Mouse (Mus musculus): ENCODE measurements around the gene Gm281.
"Not testable (repeated sequence)": the region's sequence is repeated elsewhere in the genome, so short reads cannot be mapped to it uniquely, and the experiment has no call there.

The Gm281 gene

GRCm38 (mm10) chr14:13914387-13915082 lies at the start of gene Gm281:
TSS of gene Gm281 (minus strand) at chr14:13914478.
- no peak for DNase-seq

- no peak for DNase-seq
These were observed 49.2 kb upstream of the Gm281 start for GRCm38 (mm10) chr14:13963527-13963926.

- DNase-seq = no peak
These were observed 48.2 kb upstream of the Gm281 start for GRCm38 (mm10) chr14:13962476-13962875.

GRCm38 (mm10) chr14:13961401-13962112 lies 47.3 kb upstream of the Gm281 start, which contains the start of the genes Atxn7 and Thoc7:
TSS of gene Atxn7 (plus strand) at chr14:13961440.
TSS of gene Thoc7 (minus strand) at chr14:13961852.
- DNase-seq = peak; percentile 93

- peak; percentile 96 for DNase-seq
These were observed 46.4 kb upstream of the Gm281 start for GRCm38 (mm10) chr14:13960482-13961325.

- peak; percentile 88 for DNase-seq
These were observed 45.8 kb upstream of the Gm281 start for GRCm38 (mm10) chr14:13960079-13960478.

- not testable (repeated sequence) for DNase-seq
These were observed 37.9 kb upstream of the Gm281 start for GRCm38 (mm10) chr14:13952151-13952550.

GRCm38 (mm10) chr14:13950401-13950800 lies 36.1 kb upstream of the Gm281 start:
- no peak for DNase-seq

GRCm38 (mm10) chr14:13948345-13948744 lies 34.1 kb upstream of the Gm281 start:
- DNase-seq = no peak

- DNase-seq = peak; percentile 22
These were observed 30.4 kb upstream of the Gm281 start for GRCm38 (mm10) chr14:13944686-13945085.

GRCm38 (mm10) chr14:13934052-13934371 lies 19.7 kb upstream of the Gm281 start:
- DNase-seq = no peak

GRCm38 (mm10) chr14:13933290-13934051 lies 19.2 kb upstream of the Gm281 start:
- DNase-seq = no peak

- no peak for DNase-seq
These were observed 3.4 kb upstream of the Gm281 start for GRCm38 (mm10) chr14:13917630-13918029.

- DNase-seq = no peak
These were observed 2.9 kb upstream of the Gm281 start for GRCm38 (mm10) chr14:13917208-13917607.

- DNase-seq = no peak
These were observed 929 bp upstream of the Gm281 start for GRCm38 (mm10) chr14:13915207-13915606.

GRCm38 (mm10) chr14:13910148-13910547 lies 4.1 kb downstream of the Gm281 start:
- DNase-seq = no peak

- DNase-seq = no peak
These were observed 7.1 kb downstream of the Gm281 start for GRCm38 (mm10) chr14:13907145-13907544.

- DNase-seq = no peak
These were observed 7.8 kb downstream of the Gm281 start for GRCm38 (mm10) chr14:13906461-13906860.

GRCm38 (mm10) chr14:13901611-13902067 lies 12.6 kb downstream of the Gm281 start:
- no peak for DNase-seq

- no peak for DNase-seq
These were observed 19.1 kb downstream of the Gm281 start for GRCm38 (mm10) chr14:13895198-13895597.

- no peak for DNase-seq
These were observed 20.5 kb downstream of the Gm281 start for GRCm38 (mm10) chr14:13893748-13894147.

- no peak for DNase-seq
These were observed 52.9 kb downstream of the Gm281 start for GRCm38 (mm10) chr14:13861416-13861815.

Measured in heart, adult 11 months (tissue).